Mouse (Mus musculus): ENCODE measurements around the gene C030005K15Rik. TPM values are rescaled to one million over a fixed set of nuclear protein-coding genes. Genes with fewer than 3 reads are reported as not detected.
"Not testable (repeated sequence)": the region's sequence is repeated elsewhere in the genome, so short reads cannot be mapped to it uniquely, and the experiment has no call there.

C030005K15Rik gene
- total RNA-seq (2012; rRNA removed): not detected in 2 replicates

- H3K9ac ChIP-seq (ENCODE audit: insufficient read depth, low read depth, low read length, poor library complexity, severe bottlenecking); H3K36me3 ChIP-seq (ENCODE audit: control insufficient read depth, insufficient read depth, low read length, poor library complexity, severe bottlenecking); DNase-seq (ENCODE audit: low read depth, low spot score); H3K4me3 ChIP-seq (ENCODE audit: insufficient read depth in 1 of 2, low read depth in 1 of 2, low read length in 2 of 2, poor library complexity in 1 of 2, severe bottlenecking in 1 of 2); in situ Hi-C loops (cut with MboI; ENCODE audit: low sequenced_read_pairs in 2 of 2, unreplicated experiment in 2 of 2); H3K27ac ChIP-seq (ENCODE audit: insufficient read depth, low read depth, low read length, poor library complexity, severe bottlenecking); H3K9me3 ChIP-seq (ENCODE audit: control insufficient read depth, insufficient read depth, low read depth, low read length); H3K4me1 ChIP-seq (ENCODE audit: control insufficient read depth in 2 of 2, insufficient read depth in 2 of 2, low read length in 2 of 2, poor library complexity in 1 of 2): not testable (repeated sequence)
Measured at GRCm38 (mm10) chr10:97726655-97727054, at the start of gene C030005K15Rik. Gene C030005K15Rik, minus strand, starts transcription at chr10:97726755.

- Histone ChIP-seq H3K9me3 (ENCODE audit: control insufficient read depth, insufficient read depth, low read depth, low read length) (no peaks in the 10 kb centered on the region), H3K27ac (ENCODE audit: insufficient read depth, low read depth, low read length, poor library complexity, severe bottlenecking) (no peak overlapping the region), H3K36me3 (ENCODE audit: control insufficient read depth, insufficient read depth, low read length, poor library complexity, severe bottlenecking) (no peaks in the 10 kb centered on the region), H3K9ac (ENCODE audit: insufficient read depth, low read depth, low read length, poor library complexity, severe bottlenecking) (no peak overlapping the region), H3K4me1 (ENCODE audit: control insufficient read depth in 2 of 2, insufficient read depth in 2 of 2, low read length in 2 of 2, poor library complexity in 1 of 2) (no peaks in the 10 kb centered on the region), H3K4me3 (ENCODE audit: insufficient read depth in 1 of 2, low read depth in 1 of 2, low read length in 2 of 2, poor library complexity in 1 of 2, severe bottlenecking in 1 of 2) (no peak overlapping the region)
- in situ Hi-C loops (cut with MboI; ENCODE audit: low sequenced_read_pairs in 2 of 2, unreplicated experiment in 2 of 2): no loop called here
- peak; percentile 11 for DNase-seq (ENCODE audit: low read depth, low spot score)
- TF ChIP-seq HCFC1 (IDR thresholded peaks at IDR 0.05; ENCODE audit: borderline replicate concordance, insufficient read depth, low read length): no peak
- TF ChIP-seq ZNF384 (IDR thresholded peaks at IDR 0.05; ENCODE audit: low read depth, low read length): no peak
- no peak for TF ChIP-seq ZC3H11A (IDR thresholded peaks at IDR 0.05; ENCODE audit: borderline replicate concordance, low read depth, low read length)
- TF ChIP-seq CHD2 (IDR thresholded peaks at IDR 0.05; ENCODE audit: low read depth, low read length): no peak
- no peak for TF ChIP-seq MAFK (IDR thresholded peaks at IDR 0.05; ENCODE audit: insufficient read depth, low read depth, low read length)
Measured at GRCm38 (mm10) chr10:97768171-97768749, 41.7 kb upstream of the C030005K15Rik start.

- Histone ChIP-seq H3K9ac (ENCODE audit: insufficient read depth, low read depth, low read length, poor library complexity, severe bottlenecking) (no peak overlapping the region), H3K27ac (ENCODE audit: insufficient read depth, low read depth, low read length, poor library complexity, severe bottlenecking) (no peak overlapping the region), H3K4me3 (ENCODE audit: insufficient read depth in 1 of 2, low read depth in 1 of 2, low read length in 2 of 2, poor library complexity in 1 of 2, severe bottlenecking in 1 of 2) (no peak overlapping the region), H3K4me1 (ENCODE audit: control insufficient read depth in 2 of 2, insufficient read depth in 2 of 2, low read length in 2 of 2, poor library complexity in 1 of 2) (no peaks in the 10 kb centered on the region), H3K9me3 (ENCODE audit: control insufficient read depth, insufficient read depth, low read depth, low read length) (no peaks in the 10 kb centered on the region), H3K36me3 (ENCODE audit: control insufficient read depth, insufficient read depth, low read length, poor library complexity, severe bottlenecking) (no peaks in the 10 kb centered on the region)
- TF ChIP-seq ZC3H11A (IDR thresholded peaks at IDR 0.05; ENCODE audit: borderline replicate concordance, low read depth, low read length) (no peak), ZNF384 (IDR thresholded peaks at IDR 0.05; ENCODE audit: low read depth, low read length) (no peak), CHD2 (IDR thresholded peaks at IDR 0.05; ENCODE audit: low read depth, low read length) (no peak), MAFK (IDR thresholded peaks at IDR 0.05; ENCODE audit: insufficient read depth, low read depth, low read length) (no peak), HCFC1 (IDR thresholded peaks at IDR 0.05; ENCODE audit: borderline replicate concordance, insufficient read depth, low read length) (no peak)
- DNase-seq (ENCODE audit: low read depth, low spot score): no peak
- in situ Hi-C loops (cut with MboI; ENCODE audit: low sequenced_read_pairs in 2 of 2, unreplicated experiment in 2 of 2): no loop called here
Measured at GRCm38 (mm10) chr10:97753821-97754220, 27.3 kb upstream of the C030005K15Rik start.

- Histone ChIP-seq H3K36me3 (ENCODE audit: control insufficient read depth, insufficient read depth, low read length, poor library complexity, severe bottlenecking) (no peaks in the 10 kb centered on the region), H3K9ac (ENCODE audit: insufficient read depth, low read depth, low read length, poor library complexity, severe bottlenecking) (no peak overlapping the region), H3K27ac (ENCODE audit: insufficient read depth, low read depth, low read length, poor library complexity, severe bottlenecking) (no peak overlapping the region), H3K4me1 (ENCODE audit: control insufficient read depth in 2 of 2, insufficient read depth in 2 of 2, low read length in 2 of 2, poor library complexity in 1 of 2) (no peaks in the 10 kb centered on the region), H3K9me3 (ENCODE audit: control insufficient read depth, insufficient read depth, low read depth, low read length) (no peaks in the 10 kb centered on the region), H3K4me3 (ENCODE audit: insufficient read depth in 1 of 2, low read depth in 1 of 2, low read length in 2 of 2, poor library complexity in 1 of 2, severe bottlenecking in 1 of 2) (no peak overlapping the region)
- in situ Hi-C loops (cut with MboI; ENCODE audit: low sequenced_read_pairs in 2 of 2, unreplicated experiment in 2 of 2): no loop called here
- TF ChIP-seq CHD2 (IDR thresholded peaks at IDR 0.05; ENCODE audit: low read depth, low read length) (no peak), ZNF384 (IDR thresholded peaks at IDR 0.05; ENCODE audit: low read depth, low read length) (no peak), ZC3H11A (IDR thresholded peaks at IDR 0.05; ENCODE audit: borderline replicate concordance, low read depth, low read length) (no peak), HCFC1 (IDR thresholded peaks at IDR 0.05; ENCODE audit: borderline replicate concordance, insufficient read depth, low read length) (no peak), MAFK (IDR thresholded peaks at IDR 0.05; ENCODE audit: insufficient read depth, low read depth, low read length) (no peak)
- DNase-seq (ENCODE audit: low read depth, low spot score): no peak
Measured at GRCm38 (mm10) chr10:97747231-97747630, 20.7 kb upstream of the C030005K15Rik start.

GRCm38 (mm10) chr10:97725929-97726328 lies 626 bp downstream of the C030005K15Rik start:
- DNase-seq (ENCODE audit: low read depth, low spot score): no peak
- in situ Hi-C loops (cut with MboI; ENCODE audit: low sequenced_read_pairs in 2 of 2, unreplicated experiment in 2 of 2): no loop called here

More at GRCm38 (mm10) chr10:97725929-97726328, 626 bp downstream of the C030005K15Rik start:
- H3K27ac ChIP-seq (ENCODE audit: insufficient read depth, low read depth, low read length, poor library complexity, severe bottlenecking): no peak overlapping the region
- H3K9ac ChIP-seq (ENCODE audit: insufficient read depth, low read depth, low read length, poor library complexity, severe bottlenecking): no peak overlapping the region
- no peaks in the 10 kb centered on the region for H3K36me3 ChIP-seq (ENCODE audit: control insufficient read depth, insufficient read depth, low read length, poor library complexity, severe bottlenecking)
- no peaks in the 10 kb centered on the region for H3K9me3 ChIP-seq (ENCODE audit: control insufficient read depth, insufficient read depth, low read depth, low read length)
- no peaks in the 10 kb centered on the region for H3K4me1 ChIP-seq (ENCODE audit: control insufficient read depth in 2 of 2, insufficient read depth in 2 of 2, low read length in 2 of 2, poor library complexity in 1 of 2)
- TF ChIP-seq ZC3H11A (IDR thresholded peaks at IDR 0.05; ENCODE audit: borderline replicate concordance, low read depth, low read length): no peak
- no peak for TF ChIP-seq CHD2 (IDR thresholded peaks at IDR 0.05; ENCODE audit: low read depth, low read length)
- TF ChIP-seq ZNF384 (IDR thresholded peaks at IDR 0.05; ENCODE audit: low read depth, low read length): no peak
- TF ChIP-seq MAFK (IDR thresholded peaks at IDR 0.05; ENCODE audit: insufficient read depth, low read depth, low read length): no peak
- TF ChIP-seq HCFC1 (IDR thresholded peaks at IDR 0.05; ENCODE audit: borderline replicate concordance, insufficient read depth, low read length): no peak
- H3K4me3 ChIP-seq (ENCODE audit: insufficient read depth in 1 of 2, low read depth in 1 of 2, low read length in 2 of 2, poor library complexity in 1 of 2, severe bottlenecking in 1 of 2): no peak overlapping the region

Data from ES-E14 (cell line).